Mouse (Mus musculus) MEL (cell line): ENCODE measurements around the gene Ispd. TPM values are rescaled to one million over a fixed set of nuclear protein-coding genes. Genes with fewer than 3 reads are reported as not detected.

Experiments
- polyA plus RNA-seq, 2 experiments: library from polyadenylated mRNA; stranded (reverse) in 1 of 2; unstranded in 1 of 2; fragments of >175 nt in 1 of 2; fragments of >200 nt in 1 of 2; gene quantifications; 2 replicates each; pipeline versions ENCODE4 v1.2.1 to v1.2.4; 2012; ENCODE audit warnings: low replicate concordance in 2 of 2, low read depth in 1 of 2; ENCODE audit not compliant: insufficient read length in 2 of 2, insufficient read depth in 1 of 2, missing spikeins in 1 of 2
- total RNA-seq: library from RNA; depleted of rRNA; stranded (reverse); fragments of 300-350 nt; gene quantifications from 2 replicates; pipeline ENCODE4 v1.2.3, GENCODE M21; 2012; rRNA removed

Gene Ispd
- total and polyA plus RNA-seq, 3 experiments: 2.4 to 54.1 (median 2.8) TPM

Other genes with a start within 250 kb of the Ispd start
- gene Ankmy2, start 224.3 kb upstream of the Ispd start, total RNA-seq: 14.2 and 15.3 TPM in 2 replicates
- gene Ankmy2, start 224.3 kb upstream of the Ispd start, polyA plus RNA-seq: 10 to 100 TPM in 1 of 2 experiments, not detected in 1; 14.3 TPM
- gene Bzw2, start 223.4 kb upstream of the Ispd start, total RNA-seq: 141 and 155 TPM in 2 replicates
- gene Bzw2, start 223.4 kb upstream of the Ispd start, polyA plus RNA-seq: 100 to 1,000 TPM; 157 to 170 TPM
- not detected in 2 replicates for gene Lrrc72, start 128.1 kb upstream of the Ispd start, total RNA-seq
- not detected for gene Lrrc72, start 128.1 kb upstream of the Ispd start, polyA plus RNA-seq
- gene Sostdc1, start 67.3 kb upstream of the Ispd start, total RNA-seq: not detected in 2 replicates
- gene Sostdc1, start 67.3 kb upstream of the Ispd start, polyA plus RNA-seq: not detected
- 0.16 and 1.0 TPM in 2 replicates for gene D630036H23Rik, start 731 bp downstream of the Ispd start, total RNA-seq
- gene D630036H23Rik, start 731 bp downstream of the Ispd start, polyA plus RNA-seq: under 1 TPM in 1 of 2 experiments, not detected in 1; 0.42 TPM